Mouse (Mus musculus): ENCODE measurements around the gene Klf9. TPM values are rescaled to one million over a fixed set of nuclear protein-coding genes. Genes with fewer than 3 reads are reported as not detected.
"Not testable (repeated sequence)": the region's sequence is repeated elsewhere in the genome, so short reads cannot be mapped to it uniquely, and the experiment has no call there.

Klf9 gene
- total RNA-seq, 1 experiment from 2014 or later = 104 TPM

GRCm38 (mm10) chr19:23139756-23140470 lies 1.1 kb upstream of the Klf9 start:
- no peak for DNase-seq

- DNase-seq = peak; percentile 92
Observed at GRCm38 (mm10) chr19:23141391-23142281, 610 bp downstream of the Klf9 start.

GRCm38 (mm10) chr19:23142427-23143073 lies 1.5 kb downstream of the Klf9 start:
- peak; percentile 67 for DNase-seq

- no peak for DNase-seq
Observed at GRCm38 (mm10) chr19:23143074-23143445, 2.0 kb downstream of the Klf9 start.

- DNase-seq = peak; percentile 54
Observed at GRCm38 (mm10) chr19:23143541-23143940, 2.5 kb downstream of the Klf9 start.

- DNase-seq = no peak
Observed at GRCm38 (mm10) chr19:23144031-23144430, 3.0 kb downstream of the Klf9 start.

- DNase-seq = no peak
Observed at GRCm38 (mm10) chr19:23145146-23145545, 4.1 kb downstream of the Klf9 start.

GRCm38 (mm10) chr19:23145575-23145974 lies 4.5 kb downstream of the Klf9 start:
- not testable (repeated sequence) for DNase-seq

- DNase-seq = peak; percentile 46
Observed at GRCm38 (mm10) chr19:23146409-23146861, 5.4 kb downstream of the Klf9 start.

- DNase-seq = peak; percentile 46
Observed at GRCm38 (mm10) chr19:23147026-23147966, 6.3 kb downstream of the Klf9 start.

- DNase-seq = no peak
Observed at GRCm38 (mm10) chr19:23149465-23150410, 8.7 kb downstream of the Klf9 start.

GRCm38 (mm10) chr19:23150556-23151265 lies 9.7 kb downstream of the Klf9 start:
- DNase-seq = no peak

- DNase-seq = peak; percentile 65
Observed at GRCm38 (mm10) chr19:23151651-23152070, 10.6 kb downstream of the Klf9 start.

GRCm38 (mm10) chr19:23152201-23152640 lies 11.2 kb downstream of the Klf9 start:
- DNase-seq = peak; percentile 34

GRCm38 (mm10) chr19:23152771-23153605 lies 12.0 kb downstream of the Klf9 start:
- no peak for DNase-seq

- DNase-seq = no peak
Observed at GRCm38 (mm10) chr19:23153606-23154127, 12.6 kb downstream of the Klf9 start.

- DNase-seq = no peak
Observed at GRCm38 (mm10) chr19:23159780-23160395, 18.9 kb downstream of the Klf9 start.

GRCm38 (mm10) chr19:23162387-23162809 lies 21.4 kb downstream of the Klf9 start:
- no peak for DNase-seq
